Mouse (Mus musculus): ENCODE measurements at regions not wholly inside any gene's neighbourhood (a gene's known extent, or its start where the extent isn't known, plus 50 kb on each side); places are given as distances from the start of the nearest gene placed in this dataset.

GRCm38 (mm10) chr5:14391793-14392192, 122.9 kb upstream of the Pclo start:
- TF ChIP-seq CTCF (conservative IDR thresholded peaks at IDR 0.05; ENCODE audit: insufficient read depth, insufficient read length, low read depth, low read length) (no peak), POLR2A (IDR thresholded peaks at IDR 0.05; ENCODE audit: low read depth, low read length) (no peak)
